Mouse (Mus musculus) CH12.LX (cell line): ENCODE data around the gene Akap7. TPM values are rescaled to one million over a fixed set of nuclear protein-coding genes. Genes with fewer than 3 reads are reported as not detected.

Source experiments
- DNase-seq: peaks from one replicate; pipeline ENCODE4 v3.0.0-alpha.2; 2013; ENCODE audit errors: extremely low read depth
- H3K27ac ChIP-seq: 2 replicates; pipeline ENCODE4 v1.5.1; 2012; ENCODE audit warnings: low read depth, mild to moderate bottlenecking, control low read depth, moderate library complexity; ENCODE audit not compliant: insufficient read depth
- H3K27me3 ChIP-seq: replicated peaks from 2 replicates; pipeline ENCODE3; 2012; ENCODE audit warnings: inconsistent platforms
- H3K36me3 ChIP-seq, 2 experiments: replicated peaks in 1 of 2; 2 replicates each; pipeline versions ENCODE3 to v1.6.1; 2012; ENCODE audit warnings: inconsistent platforms in 1 of 2, low read length in 1 of 2, mild to moderate bottlenecking in 1 of 2, mixed read lengths in 1 of 2, moderate library complexity in 1 of 2; ENCODE audit not compliant: control insufficient read depth in 1 of 2, insufficient read depth in 1 of 2
- H3K4me1 ChIP-seq, 2 experiments: 2 replicates each; pipeline ENCODE4 v1.6.1; 2012; ENCODE audit warnings: inconsistent platforms in 1 of 2, moderate library complexity in 1 of 2; ENCODE audit not compliant: insufficient read depth in 2 of 2, control insufficient read depth in 1 of 2
- H3K4me2 ChIP-seq: 2 replicates; pipeline ENCODE4 v1.6.1; 2012; ENCODE audit warnings: low read depth, mild to moderate bottlenecking, control low read depth; ENCODE audit not compliant: poor library complexity, insufficient read depth, severe bottlenecking
- H3K4me3 ChIP-seq, 3 experiments: fragments of 150-350 bp in 1 of 3; sonication (generic) in 1 of 3; replicated peaks in 1 of 3; 2 replicates each; pipeline versions ENCODE3 to v1.5.1; 2011 to 2012; ENCODE audit warnings: low read depth in 2 of 3, low read length in 2 of 3, mild to moderate bottlenecking in 2 of 3, moderate library complexity in 2 of 3, control low read depth in 1 of 3, improper control_type of control experiment in 1 of 3, inconsistent platforms in 1 of 3, mixed read lengths in 1 of 3; ENCODE audit not compliant: poor library complexity in 1 of 3
- H3K79me2 ChIP-seq: replicated peaks from 2 replicates; pipeline ENCODE4 v1.6.1; 2012; ENCODE audit warnings: mild to moderate bottlenecking, moderate library complexity; ENCODE audit not compliant: control insufficient read depth, poor library complexity, insufficient read depth, severe bottlenecking; ENCODE audit errors: extremely low read depth
- H3K9ac ChIP-seq: 2 replicates; pipeline ENCODE4 v1.6.1; 2012; ENCODE audit warnings: low read depth, mild to moderate bottlenecking, control low read depth, moderate library complexity; ENCODE audit not compliant: insufficient read depth
- H3K9me3 ChIP-seq: replicated peaks from 2 replicates; pipeline ENCODE3; 2012; ENCODE audit warnings: low read length, inconsistent platforms, mixed read lengths
- ELF1 ChIP-seq: IDR thresholded peaks from 2 replicates; pipeline ENCODE4 v1.6.1; 2014; ENCODE audit warnings: low read depth, mild to moderate bottlenecking, inconsistent platforms, low read length, improper control_type of control experiment
- EP300 ChIP-seq: IDR thresholded peaks from 2 replicates; pipeline ENCODE4 v1.6.1; 2011; ENCODE audit warnings: low read length, improper control_type of control experiment
- HCFC1 ChIP-seq: IDR thresholded peaks from 2 replicates; pipeline ENCODE4 v1.6.1; 2012; ENCODE audit warnings: low read depth, mild to moderate bottlenecking, inconsistent platforms, low read length, improper control_type of control experiment
- IRF4 ChIP-seq: IDR thresholded peaks from 2 replicates; pipeline ENCODE4 v1.6.1; 2014; ENCODE audit warnings: low read depth, mild to moderate bottlenecking, inconsistent platforms, low read length, improper control_type of control experiment
- KAT2A ChIP-seq: IDR thresholded peaks from 2 replicates; pipeline ENCODE4 v1.6.1; 2012; ENCODE audit warnings: low read length, improper control_type of control experiment, inconsistent platforms; ENCODE audit not compliant: insufficient replicate concordance
- MAFK ChIP-seq: IDR thresholded peaks from 2 replicates; pipeline ENCODE4 v1.6.1; 2011; ENCODE audit warnings: low read length, improper control_type of control experiment; ENCODE audit not compliant: insufficient replicate concordance
- MAZ ChIP-seq: IDR thresholded peaks from 2 replicates; pipeline ENCODE4 v1.6.1; 2012; ENCODE audit warnings: low read depth, mild to moderate bottlenecking, inconsistent platforms, low read length, improper control_type of control experiment, moderate library complexity
- MEF2A ChIP-seq: IDR thresholded peaks from 2 replicates; pipeline ENCODE4 v1.6.1; 2014; ENCODE audit warnings: low read depth, mild to moderate bottlenecking, inconsistent platforms, low read length, improper control_type of control experiment, borderline replicate concordance
- MXI1 ChIP-seq: IDR thresholded peaks from 2 replicates; pipeline ENCODE4 v1.6.1; 2011; ENCODE audit warnings: mild to moderate bottlenecking, low read depth, low read length, improper control_type of control experiment
- MYC ChIP-seq: IDR thresholded peaks from 2 replicates; pipeline ENCODE4 v1.6.1; 2011; ENCODE audit warnings: low read depth, mild to moderate bottlenecking, improper control_type of control experiment, low read length
- PAX5 ChIP-seq: IDR thresholded peaks from 2 replicates; pipeline ENCODE4 v1.6.1; 2012; ENCODE audit warnings: low read length, inconsistent platforms, mixed read lengths
- POLR2AphosphoS2 ChIP-seq: IDR thresholded peaks from 2 replicates; pipeline ENCODE4 v1.6.1; 2011; ENCODE audit warnings: low read depth, low read length, improper control_type of control experiment
- RAD21 ChIP-seq: IDR thresholded peaks from 2 replicates; pipeline ENCODE4 v1.6.1; 2011; ENCODE audit warnings: low read depth, mild to moderate bottlenecking, low read length, improper control_type of control experiment, moderate library complexity
- RCOR1 ChIP-seq: conservative IDR thresholded peaks from 2 replicates; pipeline ENCODE4 v1.6.1; 2012; ENCODE audit warnings: low read depth, mild to moderate bottlenecking, inconsistent platforms, low read length, improper control_type of control experiment
- SIN3A ChIP-seq: IDR thresholded peaks from 2 replicates; pipeline ENCODE4 v1.6.1; 2012; ENCODE audit warnings: low read length, improper control_type of control experiment, inconsistent platforms
- USF2 ChIP-seq: conservative IDR thresholded peaks from 2 replicates; pipeline ENCODE4 v1.6.1; 2011; ENCODE audit warnings: low read depth, low read length, improper control_type of control experiment
- dilution Hi-C: fragments of 300-500 bp; cut with MboI; formaldehyde crosslinking; loops from 2 replicates; pipeline ENCODE4 v1.14.3; 2020; ENCODE audit warnings: low sequenced_read_pairs; ENCODE audit not compliant: extremely low pct_unique_long_range_greater_than_20kb, extremely low pct_ligation_motif_present
- in situ Hi-C: fragments of 300-500 bp; cut with MboI; formaldehyde crosslinking; loops from 3 replicates; pipeline ENCODE4 v1.14.3; 2019; ENCODE audit warnings: low sequenced_read_pairs, low pct_ligation_motif_present, low pct_unique_long_range_greater_than_20kb, mixed read lengths
- polyA plus RNA-seq: library from polyadenylated mRNA; unstranded; fragments of >175 nt; gene quantifications from 2 replicates; pipeline ENCODE4 v1.2.1, GENCODE M21; 2012; ENCODE audit warnings: low read depth; ENCODE audit not compliant: insufficient read length
- total RNA-seq, 2 experiments: library from RNA; depleted of rRNA; stranded (reverse); fragments of 300-350 nt in 1 of 2; fragments of >200 nt in 1 of 2; gene quantifications; 2 replicates each; pipeline ENCODE4 v1.2.3; 2012 to 2014

The Akap7 gene
- total and polyA plus RNA-seq, 3 experiments: 6.2 to 12.1 (median 7.1) TPM

GRCm38 (mm10) chr10:25185691-25186090, 122.0 kb downstream of the Akap7 start:
- Histone ChIP-seq H3K79me2 (no peaks in the 10 kb centered on the region), H3K27me3 (no peaks in the 10 kb centered on the region), H3K9ac (no peak overlapping the region), H3K4me2 (no peak overlapping the region), H3K27ac (no peak overlapping the region), H3K9me3 (no peaks in the 10 kb centered on the region), H3K36me3 (no peaks in the 10 kb centered on the region), H3K4me3 (no peak overlapping the region), H3K4me1 (no peaks in the 10 kb centered on the region)
- dilution Hi-C loops (no loop called here), in situ Hi-C loops (no loop called here)
- DNase-seq: no peak
- TF ChIP-seq PAX5: no peak
- TF ChIP-seq SIN3A: no peak
- TF ChIP-seq EP300: no peak
- TF ChIP-seq MEF2A: no peak
- TF ChIP-seq MYC: no peak
- TF ChIP-seq USF2: no peak
- no peak for TF ChIP-seq ELF1
- TF ChIP-seq POLR2AphosphoS2: no peak
- TF ChIP-seq IRF4: no peak
- TF ChIP-seq RAD21: no peak
- no peak for TF ChIP-seq MAFK
- no peak for TF ChIP-seq MXI1
- no peak for TF ChIP-seq HCFC1
- no peak for TF ChIP-seq RCOR1
- no peak for TF ChIP-seq KAT2A

GRCm38 (mm10) chr10:25184819-25185603, 122.7 kb downstream of the Akap7 start:
- H3K27ac ChIP-seq: no peak overlapping the region
- no peaks in the 10 kb centered on the region for H3K79me2 ChIP-seq
- dilution Hi-C loops (no loop called here), in situ Hi-C loops (no loop called here)
- no peak for DNase-seq
- H3K4me3 ChIP-seq: no peak overlapping the region
- H3K4me2 ChIP-seq: no peak overlapping the region
- H3K9ac ChIP-seq: no peak overlapping the region
- no peaks in the 10 kb centered on the region for H3K4me1 ChIP-seq
- no peak for TF ChIP-seq MAZ
- 0 out of 2 replicates have a peak, but pooled peaks have one; percentile 13 for TF ChIP-seq MAFK
- no peaks in the 10 kb centered on the region for H3K27me3 ChIP-seq
- no peaks in the 10 kb centered on the region for H3K9me3 ChIP-seq
- H3K36me3 ChIP-seq: no peaks in the 10 kb centered on the region
